Mouse (Mus musculus) heart, postnatal 0 days (tissue): Measurements from ENCODE around the gene Cd59b.

ENCODE experiments used
- CTCF ChIP-seq: IDR thresholded peaks from 2 replicates; pipeline ENCODE4 v1.5.1; 2016; ENCODE audit warnings: antibody characterized with exemption, control low read depth, low read depth
- EP300 ChIP-seq: IDR thresholded peaks from 2 replicates; pipeline ENCODE4 v1.6.1; 2016; ENCODE audit warnings: antibody characterized with exemption, low read depth

- TF ChIP-seq CTCF (no peak), EP300 (no peak)
Observed at GRCm38 (mm10) chr2:104024656-104025055, 45.0 kb upstream of the Cd59b start.
